Mouse (Mus musculus) left cerebral cortex, postnatal 14 days (tissue): ENCODE data around the gene Gfpt1. TPM values are rescaled to one million over a fixed set of nuclear protein-coding genes. Genes with fewer than 3 reads are reported as not detected.
"Not testable (repeated sequence)": the region's sequence is repeated elsewhere in the genome, so short reads cannot be mapped to it uniquely, and the experiment has no call there.

Source experiments
- DNase-seq, 2 experiments: peaks; one replicate each; pipeline ENCODE4 v3.0.0; 2021 to 2022; ENCODE audit warnings: low spot score in 2 of 2, mixed read lengths in 1 of 2
- intact Hi-C: fragments of 180-260 bp; cut with DNase I; formaldehyde crosslinking; loops from one replicate; pipeline ENCODE4 v1.15.1; 2025
- total RNA-seq, 2 experiments: library from RNA; stranded (reverse); gene quantifications; 2 replicates each; pipeline ENCODE4 v1.2.3; 2021

Gene Gfpt1
- total RNA-seq, 2 experiments from 2014 or later: 56.3 to 57.5 TPM

- intact Hi-C loops: no loop called here
- no peak for DNase-seq
These were observed 45.7 kb downstream of the Gfpt1 start for GRCm38 (mm10) chr6:87088356-87088755.

- DNase-seq: no peak
- intact Hi-C loops: no loop called here
These were observed 48.2 kb downstream of the Gfpt1 start for GRCm38 (mm10) chr6:87090877-87091276.

- intact Hi-C loops: no loop called here
- DNase-seq: no peak
These were observed 49.8 kb downstream of the Gfpt1 start for GRCm38 (mm10) chr6:87092476-87092875.

GRCm38 (mm10) chr6:87093631-87094030 is 51.0 kb downstream of the Gfpt1 start:
- DNase-seq, intact Hi-C loops: not testable (repeated sequence)

- intact Hi-C loops: no loop called here
- no peak for DNase-seq
These were observed 56.6 kb downstream of the Gfpt1 start for GRCm38 (mm10) chr6:87099261-87099660.

GRCm38 (mm10) chr6:87099671-87100296 is 57.1 kb downstream of the Gfpt1 start:
- intact Hi-C loops: loop anchor here (5.0 kb wide), 2 partner anchors 138 to 423 kb away; no protein-coding TSS in a partner anchor
- DNase-seq: peak; percentile 18 to 58

- intact Hi-C loops: loop anchor here (1.0 to 5.0 kb wide), 4 partner anchors 137 to 422 kb away; partner anchors contain the start of gene Antxr1
- DNase-seq: peak in 1 of 2 experiments; percentile 13
These were observed 57.8 kb downstream of the Gfpt1 start for GRCm38 (mm10) chr6:87100297-87101020.

GRCm38 (mm10) chr6:87101281-87101954 is 58.8 kb downstream of the Gfpt1 start:
- peak; percentile 93 to 95 for DNase-seq
- intact Hi-C loops: loop anchor here (1.0 to 5.0 kb wide), 4 partner anchors 136 to 421 kb away; partner anchors contain the start of gene Antxr1

- intact Hi-C loops: loop anchor here (1.0 to 5.0 kb wide), 4 partner anchors 135 to 420 kb away; partner anchors contain the start of gene Antxr1
- DNase-seq: no peak
These were observed 59.3 kb downstream of the Gfpt1 start for GRCm38 (mm10) chr6:87101955-87102353.

- intact Hi-C loops: loop anchor here (5.0 kb wide), 2 partner anchors 135 to 420 kb away; no protein-coding TSS in a partner anchor
- DNase-seq: no peak
These were observed 59.8 kb downstream of the Gfpt1 start for GRCm38 (mm10) chr6:87102421-87102911.

- intact Hi-C loops: loop anchor here (5.0 kb wide), 2 partner anchors 134 to 419 kb away; no protein-coding TSS in a partner anchor
- no peak for DNase-seq
These were observed 60.7 kb downstream of the Gfpt1 start for GRCm38 (mm10) chr6:87103314-87103713.

GRCm38 (mm10) chr6:87104123-87104796 is 61.6 kb downstream of the Gfpt1 start, which contains the start of gene D6Ertd527e:
Gene D6Ertd527e (plus strand): TSS chr6:87104746.
- intact Hi-C loops: loop anchor here (5.0 kb wide), 2 partner anchors 133 to 418 kb away; no protein-coding TSS in a partner anchor
- DNase-seq: no peak

- DNase-seq: no peak
- intact Hi-C loops: no loop called here
These were observed 68.8 kb downstream of the Gfpt1 start for GRCm38 (mm10) chr6:87111493-87111892.

- DNase-seq: no peak
- intact Hi-C loops: no loop called here
These were observed 69.5 kb downstream of the Gfpt1 start for GRCm38 (mm10) chr6:87112125-87112524.

- DNase-seq: no peak
- intact Hi-C loops: no loop called here
These were observed 73.3 kb downstream of the Gfpt1 start for GRCm38 (mm10) chr6:87115981-87116380.

- DNase-seq: no peak
- intact Hi-C loops: no loop called here
These were observed 74.0 kb downstream of the Gfpt1 start for GRCm38 (mm10) chr6:87116596-87116995.

- no peak for DNase-seq
- intact Hi-C loops: no loop called here
These were observed 76.6 kb downstream of the Gfpt1 start for GRCm38 (mm10) chr6:87119066-87119837.

GRCm38 (mm10) chr6:87119975-87120374 is 77.3 kb downstream of the Gfpt1 start:
- DNase-seq: no peak
- intact Hi-C loops: no loop called here
